Mouse (Mus musculus) olfactory bulb, adult 2 months (tissue): Measurements from ENCODE around the gene Serping1. TPM values are rescaled to one million over a fixed set of nuclear protein-coding genes. Genes with fewer than 3 reads are reported as not detected.

Source experiments
- H3K27ac ChIP-seq: fragments of 200-500 bp; 2 replicates; pipeline ENCODE4 v1.5.1; 2012; ENCODE audit warnings: low read depth, low read length; ENCODE audit not compliant: insufficient read depth
- H3K4me1 ChIP-seq: fragments of 200-500 bp; 2 replicates; pipeline ENCODE4 v1.6.1; 2012; ENCODE audit warnings: low read length; ENCODE audit not compliant: control insufficient read depth, insufficient read depth
- H3K4me3 ChIP-seq: fragments of 200-500 bp; 2 replicates; pipeline ENCODE4 v1.5.1; 2012; ENCODE audit warnings: mild to moderate bottlenecking, low read depth, low read length, moderate library complexity; ENCODE audit not compliant: insufficient read depth
- CTCF ChIP-seq: fragments of 200-500 bp; IDR thresholded peaks from 2 replicates; pipeline ENCODE4 v1.5.1; 2012; ENCODE audit warnings: low read depth, mild to moderate bottlenecking, low read length, moderate library complexity; ENCODE audit not compliant: insufficient read depth
- POLR2A ChIP-seq: fragments of 200-500 bp; IDR thresholded peaks from 2 replicates; pipeline ENCODE4 v1.6.1; 2012; ENCODE audit warnings: mild to moderate bottlenecking, low read depth, low read length, moderate library complexity; ENCODE audit not compliant: insufficient read depth
- WGBS: fragments of 180-500 bp; shearing (Covaris S2); methylation state at CpG from one replicate; pipeline ENCODE4 v1.1.7; 2018; 5-methylcytosine and 5-hydroxymethylcytosine counted together
- polyA plus RNA-seq: library from polyadenylated mRNA; stranded (reverse); fragments of >200 nt; gene quantifications from 2 replicates; pipeline ENCODE4 v1.2.4, GENCODE M21; 2012; ENCODE audit warnings: low replicate concordance; ENCODE audit not compliant: missing spikeins, insufficient read depth, insufficient read length

Serping1 gene
- polyA plus RNA-seq, 1 experiment, result not detected

GRCm38 (mm10) chr2:84770501-84770900, 4.7 kb downstream of the Serping1 start:
- TF ChIP-seq POLR2A (no peak), CTCF (no peak)
- H3K4me1 ChIP-seq, result peaks cover 10% of the 10 kb centered on the region
- WGBS, result 71% methylated on average over 6 of the region's 6 CpGs
- H3K4me3 ChIP-seq, result no peak overlapping the region
- H3K27ac ChIP-seq, result no peak overlapping the region

- WGBS, result 70% methylated on average over 1 of the region's 1 CpGs
- Histone ChIP-seq H3K4me1 (no peaks in the 10 kb centered on the region), H3K27ac (no peak overlapping the region), H3K4me3 (no peak overlapping the region)
- TF ChIP-seq CTCF, result no peak
- no peak for TF ChIP-seq POLR2A
Measured at GRCm38 (mm10) chr2:84762818-84763217, 12.4 kb downstream of the Serping1 start.

GRCm38 (mm10) chr2:84762295-84762694, 12.9 kb downstream of the Serping1 start:
- no peak overlapping the region for H3K4me3 ChIP-seq
- TF ChIP-seq POLR2A, result no peak
- WGBS, result 36% methylated on average over 4 of the region's 4 CpGs
- H3K4me1 ChIP-seq, result no peaks in the 10 kb centered on the region
- no peak overlapping the region for H3K27ac ChIP-seq

- TF ChIP-seq CTCF, result no peak
- no peak for TF ChIP-seq POLR2A
- Histone ChIP-seq H3K27ac (no peak overlapping the region), H3K4me3 (no peak overlapping the region), H3K4me1 (no peaks in the 10 kb centered on the region)
- 96% methylated on average over 1 of the region's 1 CpGs for WGBS
Measured at GRCm38 (mm10) chr2:84761840-84762239, 13.4 kb downstream of the Serping1 start.

GRCm38 (mm10) chr2:84761309-84761708, 13.9 kb downstream of the Serping1 start:
- no peak overlapping the region for H3K4me3 ChIP-seq
- no peak for TF ChIP-seq CTCF
- TF ChIP-seq POLR2A, result no peak
- H3K4me1 ChIP-seq, result no peaks in the 10 kb centered on the region
- H3K27ac ChIP-seq, result no peak overlapping the region
- 91% methylated on average over 3 of the region's 3 CpGs for WGBS

GRCm38 (mm10) chr2:84760777-84761176, 14.5 kb downstream of the Serping1 start:
- Histone ChIP-seq H3K4me3 (no peak overlapping the region), H3K4me1 (no peaks in the 10 kb centered on the region), H3K27ac (no peak overlapping the region)
- WGBS, result 51% methylated on average over 8 of the region's 8 CpGs
- TF ChIP-seq CTCF (no peak), POLR2A (no peak)

GRCm38 (mm10) chr2:84758542-84759127, 16.6 kb downstream of the Serping1 start:
- H3K27ac ChIP-seq, result no peak overlapping the region
- no peak overlapping the region for H3K4me3 ChIP-seq
- no peaks in the 10 kb centered on the region for H3K4me1 ChIP-seq
- TF ChIP-seq POLR2A, result no peak
- no peak for TF ChIP-seq CTCF
- WGBS, result 4% methylated on average over 2 of the region's 2 CpGs

- no peaks in the 10 kb centered on the region for H3K4me1 ChIP-seq
- no peak for TF ChIP-seq POLR2A
- no peak for TF ChIP-seq CTCF
- WGBS, result 70% methylated on average over 7 of the region's 7 CpGs
- H3K4me3 ChIP-seq, result no peak overlapping the region
- H3K27ac ChIP-seq, result no peak overlapping the region
Measured at GRCm38 (mm10) chr2:84757026-84757682, 18.1 kb downstream of the Serping1 start.

GRCm38 (mm10) chr2:84756245-84756644, 19.0 kb downstream of the Serping1 start:
- TF ChIP-seq CTCF, result no peak
- no peak for TF ChIP-seq POLR2A
- 94% methylated on average over 5 of the region's 5 CpGs for WGBS
- H3K4me3 ChIP-seq, result no peak overlapping the region
- H3K27ac ChIP-seq, result no peak overlapping the region
- H3K4me1 ChIP-seq, result no peaks in the 10 kb centered on the region

GRCm38 (mm10) chr2:84750115-84750514, 25.1 kb downstream of the Serping1 start:
- 66% methylated on average over 6 of the region's 6 CpGs for whole genome bisulfite sequencing
- no peak overlapping the region for H3K4me3 ChIP-seq
- no peaks in the 10 kb centered on the region for H3K4me1 ChIP-seq
- TF ChIP-seq POLR2A (no peak), CTCF (no peak)
- H3K27ac ChIP-seq, result no peak overlapping the region
